8 mouse cellular contexts compared by ENCODE assay signal in genomic region chr8:95001655-95002054, GRCm38 (mm10). TPM values are rescaled to one million over a fixed set of nuclear protein-coding genes. Genes with fewer than 3 reads are reported as not detected.
DNase-seq lines count a peak whose midpoint lies in the region; ATAC-seq and TF ChIP-seq lines count a peak whose summit lies in the region.

No protein-coding gene starts in this region.

- H3K27me3 ChIP-seq in hindbrain, postnatal 0 days (ENCODE audit: insufficient read depth, low read length) = no peaks in the 10 kb centered on the region
- no peaks in the 10 kb centered on the region for H3K27me3 ChIP-seq in megakaryocyte, embryonic 14.5 days (replicated peaks)

- TF ChIP-seq CTCF in hindbrain, postnatal 0 days (IDR thresholded peaks at IDR 0.05; ENCODE audit: low read depth) = peak; percentile 99

- H3K4me2 ChIP-seq in hindbrain, postnatal 0 days (ENCODE audit: low read depth, low read length) = no peak overlapping the region

- H3K4me1 ChIP-seq in hindbrain, postnatal 0 days (ENCODE audit: insufficient read depth, low read length) = peaks cover 43% of the 10 kb centered on the region
- peaks cover 98% of the 10 kb centered on the region for H3K4me1 ChIP-seq in megakaryocyte, embryonic 14.5 days

- H3K9me3 ChIP-seq in hindbrain, postnatal 0 days (ENCODE audit: low read length) = no peaks in the 10 kb centered on the region
- no peaks in the 10 kb centered on the region for H3K9me3 ChIP-seq in megakaryocyte, embryonic 14.5 days

- H3K9ac ChIP-seq in hindbrain, postnatal 0 days (replicated peaks; ENCODE audit: low read length) = no peak overlapping the region

- peak; percentile 60 for ATAC-seq in hindbrain, postnatal 0 days

- peaks cover 34% of the 10 kb centered on the region for H3K36me3 ChIP-seq in hindbrain, postnatal 0 days (ENCODE audit: insufficient read depth, low read length)
- peaks cover 94% of the 10 kb centered on the region for H3K36me3 ChIP-seq in megakaryocyte, embryonic 14.5 days (replicated peaks; ENCODE audit: low read length)

- peak overlapping the region; percentile 95; the same call in 1 of the 2 replicates for H3K27ac ChIP-seq in hindbrain, postnatal 0 days

- DNase-seq in adipocyte (ENCODE audit: low spot score) = peak; percentile 83
- peak; percentile 75 to 78 for DNase-seq in cerebellum, postnatal 36 days
- peak; percentile 28 to 50 for DNase-seq in gastrocnemius, adult 8-10 months (ENCODE audit: low spot score in 2 of 2)
- DNase-seq in hindbrain, postnatal 0 days (ENCODE audit: low spot score) = peak; percentile 89
- peak; percentile 57 to 63 for DNase-seq in left cerebral cortex, adult 8-10 months (ENCODE audit: low spot score in 2 of 2)
- peak; percentile 81 to 86 for DNase-seq in right cerebral cortex, postnatal 10 days (ENCODE audit: low spot score in 2 of 2)
- peak; percentile 77 for DNase-seq in yolk sac, embryonic 10.5 days (ENCODE audit: low spot score)

- H3K4me3 ChIP-seq in hindbrain, postnatal 0 days (ENCODE audit: low read length) = no peak overlapping the region
- peak overlapping the region; percentile 87 for H3K4me3 ChIP-seq in megakaryocyte, embryonic 14.5 days (replicated peaks)

- 12% methylated on average over 7 of the region's 7 CpGs for WGBS in hindbrain, postnatal 0 days

RNA-seq across cellular contexts. Expression of gene Adgrg3, which starts 15.8 kb away (rescaled TPM):
- under 1 TPM in 3 of 4 experiments, not detected in 1; 0.13 to 0.27 (median 0.18) TPM for total RNA-seq in gastrocnemius, adult 8-10 months (2022)
- total RNA-seq in hindbrain, postnatal 0 days (2014; rRNA removed) = 1.3 TPM in 2 replicates
- polyA plus RNA-seq in hindbrain, postnatal 0 days (2015; fragmentation: Nextera tagmentation; extraction: Ambion mirVana) = 0.52 and 0.54 TPM in 2 replicates
- under 1 TPM in 2 of 4 experiments, not detected in 2; 0.27 to 0.30 TPM for total RNA-seq in left cerebral cortex, adult 8-10 months (2022)
- polyA plus RNA-seq in megakaryocyte, embryonic 14.5 days (2012; ENCODE audit: insufficient read depth, low replicate concordance) = 111 and 126 TPM in 2 replicates

RNA-seq across cellular contexts. Expression of gene Adgrg1, which starts 27.1 kb away (rescaled TPM):
- 10 to 100 TPM; 11.1 to 18.9 (median 12.8) TPM for total RNA-seq in gastrocnemius, adult 8-10 months (2022)
- 236 and 284 TPM in 2 replicates for total RNA-seq in hindbrain, postnatal 0 days (2014; rRNA removed)
- 105 TPM in 2 replicates for polyA plus RNA-seq in hindbrain, postnatal 0 days (2015; fragmentation: Nextera tagmentation; extraction: Ambion mirVana)
- total RNA-seq in left cerebral cortex, adult 8-10 months (2022) = 10 to 100 TPM; 72.9 to 94.8 (median 80.5) TPM
- polyA plus RNA-seq in megakaryocyte, embryonic 14.5 days (2012; ENCODE audit: insufficient read depth, low replicate concordance) = 388 and 1,147 TPM in 2 replicates

RNA-seq across cellular contexts. Expression of gene Drc7, which starts 53.2 kb away (rescaled TPM):
- not detected for total RNA-seq in gastrocnemius, adult 8-10 months (2022)
- total RNA-seq in hindbrain, postnatal 0 days (2014; rRNA removed) = 2.9 and 3.6 TPM in 2 replicates
- polyA plus RNA-seq in hindbrain, postnatal 0 days (2015; fragmentation: Nextera tagmentation; extraction: Ambion mirVana) = 3.0 and 3.3 TPM in 2 replicates
- 1 to 10 TPM; 1.2 to 2.6 (median 1.9) TPM for total RNA-seq in left cerebral cortex, adult 8-10 months (2022)
- polyA plus RNA-seq in megakaryocyte, embryonic 14.5 days (2012; ENCODE audit: insufficient read depth, low replicate concordance) = 0.51 TPM in 1 of 2 replicates, not detected in the other

Comparison
In these comparisons a context has a peak if more than half of its experiments do, and no peak if none do; other contexts are left out.
1. DNase-seq: peak in every context shown above with its lines; median percentile 89 in hindbrain, postnatal 0 days; 84 in right cerebral cortex, postnatal 10 days; 83 in adipocyte; 77 in yolk sac, embryonic 10.5 days; 76 in cerebellum, postnatal 36 days; 60 in left cerebral cortex, adult 8-10 months; 39 in gastrocnemius, adult 8-10 months.